Mouse (Mus musculus): ENCODE measurements around the gene Sesn3. TPM values are rescaled to one million over a fixed set of nuclear protein-coding genes. Genes with fewer than 3 reads are reported as not detected.

The Sesn3 gene
- total and polyA plus RNA-seq, 2 experiments, result 4.2 to 14.9 TPM

DNA sequence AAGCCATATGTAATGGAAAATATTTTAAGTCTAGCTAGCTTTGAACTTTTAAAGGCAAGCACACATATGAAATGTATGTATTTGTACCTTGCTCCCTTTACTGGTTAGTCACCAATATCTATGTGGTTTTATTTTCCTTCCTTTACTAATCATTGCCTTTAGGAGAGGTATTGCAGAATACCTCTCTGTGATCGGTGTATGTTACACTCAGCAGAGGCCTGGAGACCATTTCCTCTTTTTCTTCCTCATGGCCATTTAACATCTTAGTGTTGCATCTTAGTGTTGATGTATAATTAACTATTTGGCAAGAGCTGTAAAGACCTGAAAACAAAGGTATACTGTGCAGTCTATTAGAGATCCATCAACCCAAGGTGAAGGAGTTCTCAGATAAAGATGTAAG is 12.4 kb downstream of the Sesn3 start:
- Histone ChIP-seq H3K27ac (replicated peaks; ENCODE audit: insufficient read depth, low read depth, low read length) (no peak overlapping the region), H3K36me3 (ENCODE audit: control insufficient read depth, insufficient read depth, low read length) (no peaks in the 10 kb centered on the region), H3K4me3 (ENCODE audit: insufficient read depth, low read depth, low read length) (no peak overlapping the region), H3K9ac (ENCODE audit: low read depth, low read length) (no peak overlapping the region), H3K27me3 (ENCODE audit: control insufficient read depth, insufficient read depth, low read length) (no peaks in the 10 kb centered on the region), H3K79me2 (ENCODE audit: control insufficient read depth, insufficient read depth, low read length) (peaks cover 10% of the 10 kb centered on the region; the same call in 1 of the 2 replicates), H3K4me1 (ENCODE audit: control insufficient read depth, insufficient read depth, low read length) (peaks cover 5% of the 10 kb centered on the region)
- no peak for DNase-seq (ENCODE audit: extremely low read depth, low read depth, low spot score)
- 38% methylated on average over 1 of the region's 1 CpGs for WGBS
- TF ChIP-seq POLR2A (IDR thresholded peaks at IDR 0.05; ENCODE audit: extremely low read depth, insufficient read depth, low read length), result no peak
- TF ChIP-seq CTCF (IDR thresholded peaks at IDR 0.05; ENCODE audit: low read depth, low read length), result no peak

DNA sequence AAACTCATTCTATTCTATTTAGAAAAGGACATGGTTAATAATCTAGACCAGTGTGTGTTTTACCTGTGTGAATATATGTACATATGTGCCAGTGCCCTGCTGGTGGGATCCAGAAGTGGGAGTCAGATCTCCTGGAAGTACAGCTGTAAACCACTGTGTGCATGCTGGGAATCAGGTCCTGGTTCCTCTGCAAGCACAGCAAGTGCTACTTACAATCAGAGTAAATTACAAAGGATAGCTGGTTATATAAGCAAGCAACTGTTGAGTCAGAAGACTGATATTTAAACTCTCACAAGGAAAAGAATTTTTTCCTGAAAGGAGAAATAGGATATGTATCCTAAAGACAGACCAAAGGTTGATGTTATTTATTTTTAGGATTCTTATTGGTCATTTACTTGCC is 13.6 kb downstream of the Sesn3 start:
- H3K4me3 ChIP-seq (ENCODE audit: insufficient read depth, low read depth, low read length), result no peak overlapping the region
- H3K79me2 ChIP-seq (ENCODE audit: control insufficient read depth, insufficient read depth, low read length), result peaks cover 10% of the 10 kb centered on the region; the same call in 1 of the 2 replicates
- H3K27me3 ChIP-seq (ENCODE audit: control insufficient read depth, insufficient read depth, low read length), result no peaks in the 10 kb centered on the region
- H3K9ac ChIP-seq (ENCODE audit: low read depth, low read length), result no peak overlapping the region
- TF ChIP-seq POLR2A (IDR thresholded peaks at IDR 0.05; ENCODE audit: extremely low read depth, insufficient read depth, low read length), result no peak
- H3K36me3 ChIP-seq (ENCODE audit: control insufficient read depth, insufficient read depth, low read length), result no peaks in the 10 kb centered on the region
- no peak overlapping the region for H3K27ac ChIP-seq (replicated peaks; ENCODE audit: insufficient read depth, low read depth, low read length)
- peaks cover 5% of the 10 kb centered on the region for H3K4me1 ChIP-seq (ENCODE audit: control insufficient read depth, insufficient read depth, low read length)
- no peak for DNase-seq (ENCODE audit: extremely low read depth, low read depth, low spot score)

DNA sequence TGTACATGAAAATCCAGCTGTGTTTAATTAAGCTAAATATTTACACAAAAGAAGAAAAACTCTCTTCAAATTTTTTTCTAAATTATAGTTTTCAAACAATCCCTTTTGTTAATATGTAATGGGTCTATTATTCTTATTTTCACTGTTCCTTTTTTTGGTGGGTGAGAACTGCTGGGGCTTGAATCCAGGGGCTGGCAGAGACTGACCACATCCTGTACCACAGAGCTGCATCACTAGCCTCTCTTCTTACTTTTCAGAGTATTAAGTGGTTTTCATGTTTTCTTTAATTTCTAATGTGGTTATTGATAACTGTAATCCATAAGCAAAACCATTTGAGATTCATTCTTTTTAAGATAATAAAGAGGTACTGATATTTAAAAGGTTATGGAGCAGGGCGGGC is 19.0 kb downstream of the Sesn3 start:
- Histone ChIP-seq H3K27ac (replicated peaks; ENCODE audit: insufficient read depth, low read depth, low read length) (no peak overlapping the region), H3K27me3 (ENCODE audit: control insufficient read depth, insufficient read depth, low read length) (no peaks in the 10 kb centered on the region), H3K79me2 (ENCODE audit: control insufficient read depth, insufficient read depth, low read length) (peaks cover 5% of the 10 kb centered on the region; the same call in 1 of the 2 replicates), H3K4me3 (ENCODE audit: insufficient read depth, low read depth, low read length) (no peak overlapping the region), H3K9ac (ENCODE audit: low read depth, low read length) (no peak overlapping the region), H3K4me1 (ENCODE audit: control insufficient read depth, insufficient read depth, low read length) (no peaks in the 10 kb centered on the region), H3K36me3 (ENCODE audit: control insufficient read depth, insufficient read depth, low read length) (no peaks in the 10 kb centered on the region)
- 98% methylated on average over 1 of the region's 1 CpGs for WGBS
- TF ChIP-seq POLR2A (IDR thresholded peaks at IDR 0.05; ENCODE audit: extremely low read depth, insufficient read depth, low read length), result no peak
- no peak for DNase-seq (ENCODE audit: extremely low read depth, low read depth, low spot score)

DNA sequence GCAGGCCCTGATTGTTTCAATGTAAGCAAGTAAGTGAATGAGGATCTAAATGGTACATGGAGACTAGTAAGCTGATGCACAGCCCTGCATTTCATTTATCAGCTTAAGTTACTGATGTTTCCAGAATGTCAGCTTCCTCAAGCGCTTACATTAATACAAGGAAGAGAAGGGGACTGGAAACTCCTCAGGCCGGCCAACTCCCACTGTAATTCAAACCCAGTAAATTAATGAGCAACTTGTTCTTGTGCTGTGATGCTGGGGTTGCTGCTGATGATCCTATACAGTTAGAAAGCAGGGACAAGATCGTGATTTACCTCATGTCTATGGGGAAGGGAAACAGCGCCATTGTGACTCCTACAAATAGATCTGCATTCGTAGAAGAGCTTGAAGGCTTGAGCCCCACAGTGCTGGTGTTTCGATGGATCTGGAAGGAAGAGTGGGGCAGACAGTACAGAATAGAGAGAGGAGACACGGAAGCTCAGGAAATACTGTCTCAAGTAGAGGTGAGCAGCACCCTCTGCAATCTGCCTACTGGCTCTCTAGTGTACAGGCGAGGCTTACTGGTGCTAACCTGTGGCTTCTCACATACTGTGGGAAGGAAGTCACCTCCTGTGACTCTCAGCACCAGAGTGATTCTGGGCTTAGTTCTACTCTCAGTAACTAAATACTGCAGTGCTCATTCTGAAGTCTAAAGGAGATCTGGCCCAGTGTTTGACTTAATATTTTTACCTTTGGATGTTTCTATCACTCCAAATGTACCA is 21.0 kb downstream of the Sesn3 start:
- DNase-seq (ENCODE audit: extremely low read depth, low read depth, low spot score), result no peak
- TF ChIP-seq CTCF (IDR thresholded peaks at IDR 0.05; ENCODE audit: low read depth, low read length) (no peak), POLR2A (IDR thresholded peaks at IDR 0.05; ENCODE audit: extremely low read depth, insufficient read depth, low read length) (no peak)
- no peaks in the 10 kb centered on the region for H3K36me3 ChIP-seq (ENCODE audit: control insufficient read depth, insufficient read depth, low read length)
- no peaks in the 10 kb centered on the region for H3K27me3 ChIP-seq (ENCODE audit: control insufficient read depth, insufficient read depth, low read length)
- H3K4me1 ChIP-seq (ENCODE audit: control insufficient read depth, insufficient read depth, low read length), result no peaks in the 10 kb centered on the region
- no peak overlapping the region for H3K27ac ChIP-seq (replicated peaks; ENCODE audit: insufficient read depth, low read depth, low read length)
- no peak overlapping the region for H3K4me3 ChIP-seq (ENCODE audit: insufficient read depth, low read depth, low read length)
- H3K79me2 ChIP-seq (ENCODE audit: control insufficient read depth, insufficient read depth, low read length), result peaks cover 8% of the 10 kb centered on the region; the same call in 1 of the 2 replicates
- WGBS, result 95% methylated on average over 8 of the region's 8 CpGs
- H3K9ac ChIP-seq (ENCODE audit: low read depth, low read length), result no peak overlapping the region

DNA sequence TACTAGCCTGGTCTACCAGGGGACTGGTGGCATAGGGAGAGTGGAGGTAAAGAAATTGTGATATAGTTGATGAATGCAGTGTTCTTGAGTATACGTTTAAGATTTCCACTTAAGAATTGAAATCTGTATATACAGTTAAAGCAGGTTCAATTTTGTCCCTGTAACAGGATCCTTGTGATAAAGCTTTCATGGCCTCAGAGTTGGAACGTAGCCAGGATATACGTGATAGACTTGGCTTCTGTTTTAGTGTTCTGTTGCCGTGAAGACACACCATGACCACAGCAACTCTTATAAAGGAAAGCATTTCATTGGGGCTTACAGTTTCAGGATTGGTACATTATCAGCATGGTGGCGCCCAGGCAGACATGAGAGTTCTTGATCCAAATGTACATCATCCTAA is 22.3 kb downstream of the Sesn3 start:
- H3K27ac ChIP-seq (replicated peaks; ENCODE audit: insufficient read depth, low read depth, low read length), result no peak overlapping the region
- H3K36me3 ChIP-seq (ENCODE audit: control insufficient read depth, insufficient read depth, low read length), result no peaks in the 10 kb centered on the region
- H3K4me3 ChIP-seq (ENCODE audit: insufficient read depth, low read depth, low read length), result no peak overlapping the region
- WGBS, result 92% methylated on average over 5 of the region's 5 CpGs
- no peaks in the 10 kb centered on the region for H3K27me3 ChIP-seq (ENCODE audit: control insufficient read depth, insufficient read depth, low read length)
- no peak for TF ChIP-seq POLR2A (IDR thresholded peaks at IDR 0.05; ENCODE audit: extremely low read depth, insufficient read depth, low read length)
- no peak for TF ChIP-seq CTCF (IDR thresholded peaks at IDR 0.05; ENCODE audit: low read depth, low read length)
- peaks cover 5% of the 10 kb centered on the region; the same call in 1 of the 2 replicates for H3K79me2 ChIP-seq (ENCODE audit: control insufficient read depth, insufficient read depth, low read length)
- DNase-seq (ENCODE audit: extremely low read depth, low read depth, low spot score), result no peak
- no peaks in the 10 kb centered on the region for H3K4me1 ChIP-seq (ENCODE audit: control insufficient read depth, insufficient read depth, low read length)
- no peak overlapping the region for H3K9ac ChIP-seq (ENCODE audit: low read depth, low read length)

DNA sequence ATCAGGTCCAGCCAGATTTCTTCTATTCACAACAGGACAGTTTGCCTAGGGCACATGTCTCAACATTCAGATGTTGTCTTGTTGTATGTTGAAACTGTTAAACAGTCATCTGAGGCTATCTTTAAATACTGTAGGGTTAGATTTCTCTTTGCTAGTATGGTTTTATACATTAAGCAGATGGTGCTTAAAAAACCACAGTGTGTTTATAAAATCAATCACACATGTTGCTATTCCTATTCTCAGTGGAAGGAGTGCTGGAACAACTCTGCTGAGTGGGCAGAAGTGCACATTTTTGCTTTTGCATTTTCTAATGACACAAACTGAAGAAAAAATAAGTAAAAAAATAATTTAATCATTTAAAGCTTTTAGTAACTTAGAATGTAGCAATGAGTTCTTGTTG is 25.0 kb downstream of the Sesn3 start:
- Histone ChIP-seq H3K36me3 (ENCODE audit: control insufficient read depth, insufficient read depth, low read length) (no peaks in the 10 kb centered on the region), H3K27ac (replicated peaks; ENCODE audit: insufficient read depth, low read depth, low read length) (no peak overlapping the region), H3K4me1 (ENCODE audit: control insufficient read depth, insufficient read depth, low read length) (no peaks in the 10 kb centered on the region), H3K9ac (ENCODE audit: low read depth, low read length) (no peak overlapping the region), H3K4me3 (ENCODE audit: insufficient read depth, low read depth, low read length) (no peak overlapping the region), H3K27me3 (ENCODE audit: control insufficient read depth, insufficient read depth, low read length) (no peaks in the 10 kb centered on the region), H3K79me2 (ENCODE audit: control insufficient read depth, insufficient read depth, low read length) (peaks cover 5% of the 10 kb centered on the region; the same call in 1 of the 2 replicates)
- TF ChIP-seq POLR2A (IDR thresholded peaks at IDR 0.05; ENCODE audit: extremely low read depth, insufficient read depth, low read length) (no peak), CTCF (IDR thresholded peaks at IDR 0.05; ENCODE audit: low read depth, low read length) (no peak)
- DNase-seq (ENCODE audit: extremely low read depth, low read depth, low spot score), result no peak

Data from liver, adult 2 months (tissue).